Mouse (Mus musculus): Measurements from ENCODE around the gene Chrna1.

GRCm38 (mm10) chr2:73608391-73608790 lies 28.3 kb upstream of the Chrna1 start:
- TF ChIP-seq CTCF (IDR thresholded peaks at IDR 0.05; ENCODE audit: low read depth, low read length) (no peak), POLR2A (IDR thresholded peaks at IDR 0.05; ENCODE audit: extremely low read depth, insufficient read depth, low read length) (no peak)

Measured in liver, adult 2 months (tissue).